Mouse (Mus musculus) neural tube, embryonic 10.5 days (tissue): ENCODE results near the gene Psmc2.

Experiments used
- DNase-seq: peaks from one replicate; pipeline ENCODE4 v3.0.0-alpha.2; 2017; ENCODE audit warnings: low spot score; ENCODE audit errors: extremely low spot score

Gene Psmc2

DNA sequence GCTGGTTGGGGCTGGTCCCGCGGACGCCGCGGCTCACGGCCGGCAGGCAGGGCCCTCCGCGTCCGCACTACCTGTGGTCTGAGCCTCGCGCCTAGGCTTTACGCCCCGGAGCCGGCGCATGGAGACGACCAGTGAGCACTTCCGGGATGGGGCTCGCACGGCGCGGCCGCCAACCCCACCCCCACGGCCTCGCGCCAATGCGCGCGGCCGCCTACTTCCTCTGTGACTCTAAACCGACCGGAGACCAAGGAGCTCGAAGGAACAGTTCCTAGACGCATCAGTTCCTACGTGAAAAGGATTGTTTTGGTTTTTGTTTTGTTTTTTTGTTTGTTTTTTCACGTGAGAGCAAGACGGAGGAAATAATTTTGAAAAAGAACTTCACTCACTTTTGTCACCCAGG, at the start of gene Psmc2, which contains the start of gene Dnajc2:
Gene Psmc2 (plus strand): TSS at position 231 of the 400 bp plus-strand sequence.
Gene Dnajc2 (minus strand): TSS at position 199 of the 400 bp plus-strand sequence.
- DNase-seq = peak; percentile 91

DNA sequence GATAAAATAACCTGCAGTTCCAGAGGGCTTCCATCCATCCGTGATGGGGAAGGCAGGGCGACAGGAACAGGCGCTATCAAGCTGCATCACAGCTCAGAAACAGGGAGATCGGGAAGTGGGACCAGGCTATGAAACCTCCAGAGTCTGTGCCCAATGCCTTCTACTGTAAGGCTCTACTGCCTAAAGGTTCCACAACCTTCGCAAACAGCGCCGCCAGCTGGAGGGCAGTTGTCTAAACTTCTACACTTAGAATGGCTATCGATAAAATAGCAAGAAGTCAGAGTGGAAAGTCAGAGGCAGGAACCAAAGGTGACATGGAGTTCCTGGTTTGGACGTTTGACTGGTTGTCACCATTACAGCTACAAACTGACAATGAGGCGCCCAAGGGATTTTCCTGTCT, 49.5 kb upstream of the Psmc2 start:
- DNase-seq = peak; percentile 48

DNA sequence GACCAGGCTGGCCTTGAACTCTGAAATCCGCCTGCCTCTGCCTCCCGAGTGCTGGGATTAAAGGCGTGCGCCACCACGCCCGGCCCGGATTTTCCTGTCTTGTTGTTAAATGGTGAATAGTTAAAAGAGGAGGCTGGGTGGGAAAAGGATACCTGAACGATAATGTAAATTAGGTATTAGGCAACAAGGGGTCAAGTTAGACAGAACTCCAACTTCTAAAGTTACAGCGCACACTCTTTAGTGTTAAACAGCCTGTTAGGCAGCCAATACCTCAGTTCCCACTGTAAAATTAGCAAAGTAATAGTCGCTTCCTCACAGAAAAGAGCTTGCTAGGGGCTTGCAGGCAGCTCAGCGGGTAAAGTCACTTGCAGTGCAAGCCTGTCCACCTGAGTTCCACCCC, 49.0 kb upstream of the Psmc2 start:
- DNase-seq = no peak

DNA sequence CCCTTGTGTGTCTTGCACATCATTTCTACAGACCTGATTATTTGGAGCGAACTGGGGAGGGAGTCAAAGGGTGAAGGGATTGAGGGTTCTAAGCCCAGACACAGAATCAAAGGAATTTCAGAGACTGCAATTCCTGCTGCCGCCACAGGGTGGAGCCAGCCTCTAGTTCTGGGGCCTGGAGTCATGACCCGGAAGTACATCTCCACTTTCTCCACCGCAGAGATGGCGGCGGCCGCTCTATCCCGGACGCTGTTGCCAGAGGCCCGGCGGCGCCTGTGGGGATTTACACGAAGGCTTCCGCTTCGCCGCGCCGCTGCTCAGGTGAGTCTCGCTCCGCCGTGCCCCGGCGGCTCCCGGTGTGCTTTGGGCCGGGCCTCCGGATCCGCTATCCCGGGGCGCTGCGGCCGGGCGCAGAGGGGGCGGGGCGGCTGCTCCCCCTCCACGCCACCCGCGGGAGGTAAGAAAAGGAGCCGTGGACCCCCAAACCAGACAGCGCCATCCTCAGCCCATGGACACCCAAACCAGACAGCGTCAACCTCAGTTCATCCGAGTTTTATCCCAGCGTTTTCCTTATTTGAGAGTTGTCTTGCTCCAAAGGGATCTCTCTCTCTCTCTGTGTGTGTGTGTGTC, 48.0 kb upstream of the Psmc2 start, which contains the start of gene Pmpcb:
Gene Pmpcb (plus strand): TSS at position 186 of the 630 bp plus-strand sequence.
- peak; percentile 91 for DNase-seq

DNA sequence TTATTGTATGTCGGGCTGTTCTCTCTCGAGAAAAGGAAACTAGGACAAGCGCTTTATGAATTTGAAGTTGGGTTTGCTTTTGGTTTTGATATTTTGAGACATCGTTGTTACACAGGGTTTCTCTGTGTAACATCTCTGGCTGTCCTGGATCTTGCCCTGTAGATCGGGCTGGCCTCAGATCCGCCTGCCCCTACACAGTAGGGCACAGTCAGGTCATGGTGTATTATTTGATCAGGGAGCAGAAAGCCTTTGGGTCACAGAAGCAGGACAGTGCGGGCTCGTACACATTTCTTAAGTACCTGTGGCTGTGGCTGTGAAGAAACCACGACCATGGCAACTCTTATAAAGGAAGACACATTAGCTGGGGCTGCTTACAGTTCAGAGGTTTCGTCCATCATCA, 47.5 kb upstream of the Psmc2 start:
- no peak for DNase-seq

DNA sequence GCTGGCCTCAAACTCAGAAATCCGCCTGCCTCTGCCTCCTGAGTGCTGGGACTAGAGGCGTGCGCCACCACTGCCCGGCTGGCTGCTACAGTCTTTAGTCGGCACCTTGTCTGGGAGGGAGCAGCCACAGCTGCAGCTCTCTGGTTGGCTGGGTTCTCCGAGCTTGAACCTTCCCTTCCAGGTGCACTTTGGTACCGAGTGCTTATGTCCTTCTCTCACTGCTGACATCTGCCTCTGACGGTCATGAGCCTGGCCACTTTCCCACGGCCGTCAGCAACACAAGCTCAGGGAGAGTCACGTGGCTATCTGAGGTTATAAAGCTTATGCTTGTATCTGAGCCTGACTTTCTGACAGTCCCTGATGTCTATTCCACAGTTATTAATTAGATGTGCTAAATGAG, 46.0 kb upstream of the Psmc2 start:
- DNase-seq = no peak

DNA sequence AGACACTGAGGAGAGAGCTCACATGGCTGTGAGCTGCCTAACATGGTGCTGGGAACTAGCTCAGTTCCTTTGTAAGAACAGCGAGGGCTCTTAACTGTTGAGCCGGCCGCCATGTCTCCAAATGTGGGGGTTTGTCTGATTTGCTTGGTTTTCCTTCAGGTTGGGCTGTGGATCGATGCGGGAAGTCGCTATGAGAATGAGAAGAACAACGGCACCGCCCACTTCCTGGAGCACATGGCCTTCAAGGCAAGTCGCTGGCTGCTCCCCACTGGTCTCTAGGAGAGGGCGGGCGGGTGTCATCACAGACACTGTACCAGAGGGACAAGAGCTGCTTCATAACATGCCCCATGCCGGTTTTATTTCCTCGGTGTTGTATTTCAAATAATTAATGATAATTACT, 45.2 kb upstream of the Psmc2 start:
- no peak for DNase-seq

DNA sequence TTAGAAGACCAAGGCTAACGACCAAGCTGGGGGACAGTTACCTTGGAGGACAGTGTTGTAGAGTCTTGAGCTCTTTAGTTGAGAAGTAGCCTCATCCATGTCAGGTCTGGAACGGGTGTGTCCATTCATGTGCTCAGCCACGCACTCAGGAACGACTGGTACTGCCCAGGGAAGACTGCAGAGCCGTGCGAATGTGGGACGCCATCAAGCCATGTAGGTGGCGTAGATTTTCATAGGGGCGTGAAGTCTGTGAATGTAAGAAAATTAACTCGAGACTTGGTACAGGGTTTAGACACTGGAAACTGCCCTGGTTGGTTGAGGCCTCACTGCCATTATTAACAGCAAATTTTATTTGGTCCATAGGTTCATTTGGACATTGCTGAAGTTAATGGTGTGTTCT, 41.5 kb upstream of the Psmc2 start:
- no peak for DNase-seq

DNA sequence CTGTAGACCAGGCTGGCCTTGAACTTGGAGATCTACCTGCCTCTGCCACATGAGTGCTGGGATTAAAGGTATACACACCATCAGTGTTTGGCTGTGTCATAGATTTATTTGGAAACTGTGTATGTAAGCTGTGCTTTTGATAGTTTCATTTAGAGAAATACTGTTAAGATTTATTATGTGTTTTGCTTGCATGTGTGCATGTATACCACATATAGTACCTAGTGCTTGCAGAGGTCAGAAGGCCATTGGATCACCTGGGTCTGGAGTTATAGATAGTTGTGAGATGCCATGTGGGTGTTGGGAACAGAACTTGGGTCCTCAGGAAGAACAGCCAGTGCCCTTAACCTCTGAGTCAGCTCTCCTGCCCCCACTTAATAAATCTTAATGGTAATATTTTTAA, 40.4 kb upstream of the Psmc2 start:
- DNase-seq = no peak

DNA sequence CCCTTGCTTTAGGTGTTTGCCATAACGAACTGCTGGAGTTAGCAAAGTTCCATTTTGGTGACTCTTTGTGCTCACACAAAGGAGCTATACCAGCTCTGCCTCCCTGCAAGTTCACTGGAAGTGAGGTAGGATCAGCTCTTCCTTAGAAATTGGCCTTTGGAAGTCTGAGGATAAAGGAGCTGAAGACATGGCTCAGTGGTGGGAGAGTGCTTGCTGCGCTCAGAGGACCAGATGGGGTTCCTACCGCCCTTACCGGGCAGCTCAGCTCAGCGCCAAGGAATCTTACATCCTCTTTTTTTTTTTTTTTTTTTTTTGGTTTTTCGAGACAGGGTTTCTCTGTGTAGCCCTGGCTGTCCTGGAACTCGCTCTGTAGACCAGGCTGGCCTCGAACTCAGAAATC, 39.1 kb upstream of the Psmc2 start:
- DNase-seq = no peak

DNA sequence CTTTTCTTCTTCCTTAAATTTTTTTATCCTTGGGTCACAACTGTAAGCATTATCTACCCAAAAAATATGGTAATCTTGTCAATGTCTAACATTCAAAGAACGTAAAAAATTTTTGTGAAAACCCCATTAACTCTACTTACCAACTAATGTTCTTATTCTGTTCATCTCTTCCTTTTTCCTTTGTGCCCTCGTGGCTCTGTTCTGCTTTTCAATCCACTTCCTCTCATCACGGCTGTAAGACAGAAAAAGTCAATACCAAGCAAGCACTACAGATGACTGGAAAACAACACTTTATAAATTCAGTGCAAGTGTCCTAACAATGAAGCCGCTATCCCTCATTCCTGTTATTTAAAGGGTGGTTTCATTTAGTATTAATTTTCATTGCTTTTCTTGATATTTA, 16.6 kb upstream of the Psmc2 start:
- DNase-seq = no peak

DNA sequence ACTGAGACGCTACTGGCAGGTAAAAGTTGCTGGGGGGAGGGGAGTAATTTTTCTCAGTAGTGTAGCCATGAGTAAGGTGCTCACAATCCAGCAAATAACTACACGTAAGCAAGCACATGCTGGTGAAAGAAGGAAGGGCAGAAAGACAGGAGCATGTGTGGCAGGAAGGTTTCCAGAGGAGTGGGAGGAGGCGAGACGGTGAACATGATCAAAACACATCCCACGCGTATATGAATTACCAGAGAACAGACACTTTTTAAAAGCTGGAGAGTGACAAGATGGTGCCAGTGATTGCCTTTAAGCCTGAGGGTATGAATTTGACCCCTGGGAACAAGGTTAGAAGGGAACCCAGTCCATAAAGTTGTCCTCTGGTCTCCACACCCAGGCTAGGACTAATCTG, 15.2 kb upstream of the Psmc2 start:
- DNase-seq = no peak

DNA sequence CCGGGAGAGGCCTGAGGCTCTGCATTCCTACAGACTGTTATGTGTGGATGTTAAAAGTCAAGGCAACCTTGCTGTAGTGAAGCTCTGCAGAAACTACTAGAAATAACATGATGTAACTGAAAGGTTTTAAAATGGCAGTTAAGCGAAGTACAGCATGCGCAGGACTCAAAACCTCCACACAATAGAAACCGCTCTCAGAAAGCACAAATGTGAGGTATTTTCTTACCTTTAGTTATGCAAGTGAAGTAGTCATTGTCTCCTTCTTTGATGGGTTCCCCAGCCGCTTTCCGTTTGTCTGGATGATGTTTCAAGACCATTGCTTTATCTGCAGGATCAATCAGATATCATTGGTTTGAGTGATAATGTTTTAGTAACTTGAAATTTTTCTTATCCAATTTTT, 8.6 kb upstream of the Psmc2 start:
- no peak for DNase-seq

DNA sequence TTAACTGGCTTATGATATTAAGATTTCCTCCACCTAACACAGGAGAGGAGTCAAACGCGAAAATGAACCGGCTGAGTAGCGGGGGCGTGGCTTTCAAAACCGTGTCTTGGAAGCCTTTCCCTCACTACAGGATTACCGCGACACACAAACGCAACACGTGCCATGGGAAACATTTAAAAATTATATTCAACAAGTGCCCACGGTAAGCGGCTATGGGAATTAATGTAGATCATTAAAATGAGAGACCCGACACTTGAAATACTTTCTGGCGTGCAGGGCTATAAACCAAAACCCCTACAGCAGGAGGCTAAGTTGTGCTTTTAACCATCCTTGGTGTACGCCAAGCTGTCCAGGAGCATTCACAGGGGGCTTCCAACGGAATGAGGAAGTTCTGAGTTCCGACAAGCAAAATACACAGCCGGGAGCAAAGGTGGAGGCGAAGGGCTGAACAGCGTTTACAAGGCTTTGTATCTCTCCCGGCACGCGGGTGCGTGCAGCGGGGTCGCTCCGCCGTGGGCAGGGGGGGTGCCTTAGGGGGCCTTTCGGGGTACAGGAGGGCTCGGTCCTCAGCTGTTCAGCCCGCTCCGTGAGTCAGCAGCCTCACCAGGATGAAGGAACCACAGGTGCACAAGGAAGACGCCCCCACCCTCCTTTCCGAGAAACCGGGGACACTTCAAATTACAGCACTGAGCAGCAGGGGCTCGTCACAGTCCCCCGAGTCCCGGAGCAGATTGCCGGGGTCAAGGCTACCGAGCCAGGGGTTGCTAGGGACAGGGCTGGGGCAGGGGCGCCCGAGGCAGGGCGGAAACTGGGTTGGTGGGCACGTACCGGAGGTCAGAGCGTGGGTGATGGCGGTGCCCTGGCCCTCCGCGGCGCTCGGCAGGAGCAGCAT, 676 bp upstream of the Psmc2 start:
- DNase-seq = no peak

DNA sequence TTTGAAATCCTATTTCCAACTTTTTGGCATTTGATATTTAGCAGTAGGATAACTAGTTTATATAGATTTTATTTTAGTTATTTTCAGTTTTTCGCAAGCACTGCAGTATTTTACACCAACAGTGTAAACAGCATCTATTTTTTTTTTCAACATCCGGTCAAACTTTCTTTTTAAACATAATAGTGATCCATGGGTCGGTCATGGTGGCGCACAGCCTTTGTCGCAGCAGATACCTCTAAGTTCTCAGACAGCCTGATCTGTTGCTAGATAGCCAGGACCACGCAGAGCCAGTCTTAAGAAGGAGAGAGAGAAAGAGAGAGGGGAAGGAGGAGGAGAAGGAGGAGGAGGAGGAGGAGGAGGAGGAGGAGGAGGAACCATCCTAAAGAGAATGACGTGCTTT, 693 bp downstream of the Psmc2 start:
- no peak for DNase-seq

DNA sequence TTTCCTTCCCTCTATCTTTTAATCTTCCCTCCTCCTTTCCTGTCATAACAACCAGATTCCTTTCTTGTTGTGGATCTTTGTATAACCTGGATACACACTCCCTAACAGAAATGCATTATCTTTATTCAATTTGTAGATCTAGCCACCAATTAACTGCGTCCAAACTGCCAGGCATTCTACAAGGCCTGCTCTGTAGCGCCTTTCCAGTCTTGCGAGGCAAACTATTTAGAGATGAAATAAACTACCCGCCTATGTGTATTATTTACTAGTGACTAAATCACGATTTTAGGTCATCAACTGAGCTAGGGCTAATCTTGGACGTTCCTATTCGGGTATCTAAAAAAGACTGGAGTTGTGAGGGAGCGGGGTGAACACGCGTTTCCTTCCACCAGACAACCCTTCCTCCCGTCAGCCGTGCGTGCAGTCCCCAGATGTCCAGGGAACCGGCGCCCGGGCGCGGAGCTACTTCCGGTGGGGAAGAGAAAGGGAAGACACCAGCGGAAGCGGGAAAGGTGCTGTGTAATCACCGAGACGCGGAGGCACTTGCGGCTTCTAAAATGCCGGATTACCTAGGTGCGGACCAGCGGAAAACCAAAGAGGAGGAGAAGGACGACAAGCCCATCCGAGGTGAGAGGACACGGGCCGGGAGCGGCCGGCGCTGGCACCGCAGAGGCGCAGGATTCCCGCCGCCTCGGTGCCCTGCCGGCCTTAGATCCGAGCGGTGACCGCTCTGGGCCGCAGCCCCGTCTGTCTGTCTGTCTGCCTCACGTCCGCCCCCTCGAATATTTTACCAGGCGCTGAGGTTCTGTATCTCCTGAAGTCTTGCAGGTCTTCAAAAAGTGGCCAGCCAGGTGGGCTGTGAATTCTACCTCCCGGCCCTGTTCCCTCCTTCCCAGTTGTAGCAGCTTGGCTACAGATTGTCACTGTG, 1.4 kb downstream of the Psmc2 start:
- DNase-seq = peak; percentile 99

DNA sequence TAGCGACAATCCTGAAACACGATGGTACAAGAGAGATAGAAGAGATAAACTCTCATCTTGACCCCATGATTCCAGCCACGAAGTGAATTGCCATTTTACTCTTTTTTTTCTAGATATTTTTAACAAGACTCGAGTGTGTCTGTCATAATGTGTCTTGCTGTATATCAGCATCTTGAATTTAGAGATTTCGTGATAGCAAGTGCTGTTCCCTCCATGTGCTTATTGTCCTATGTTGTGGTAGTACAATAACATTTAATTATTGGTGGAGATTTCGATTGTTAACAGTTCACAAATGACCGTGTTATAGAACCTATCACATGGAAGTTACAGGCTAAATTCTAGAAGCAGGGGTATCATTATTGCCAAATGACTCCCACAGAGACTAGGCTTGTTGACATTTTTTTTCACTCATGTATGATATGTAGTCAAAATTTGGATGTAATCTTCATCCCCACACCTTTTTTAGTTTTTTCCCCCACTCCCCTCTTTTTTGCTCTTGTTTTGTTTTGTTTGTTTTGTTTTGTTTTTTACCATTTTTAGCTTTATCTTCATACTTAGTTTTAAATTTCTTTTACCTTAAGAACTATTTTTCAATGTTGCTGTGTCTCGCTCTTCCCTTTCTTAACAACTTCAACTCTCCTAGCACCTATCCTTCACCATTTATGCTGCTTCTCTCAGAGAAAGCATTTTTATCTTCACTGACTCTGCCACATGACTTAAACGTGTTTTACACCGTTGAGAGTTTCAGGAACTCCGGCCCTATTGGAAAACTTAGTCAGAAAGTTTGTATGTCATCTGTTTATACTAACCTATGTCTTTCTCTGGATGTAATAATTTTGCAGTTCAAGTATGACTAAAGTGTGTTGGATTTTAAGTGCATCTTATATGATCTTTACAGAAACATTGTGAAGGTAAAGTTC, 2.4 kb downstream of the Psmc2 start:
- no peak for DNase-seq

DNA sequence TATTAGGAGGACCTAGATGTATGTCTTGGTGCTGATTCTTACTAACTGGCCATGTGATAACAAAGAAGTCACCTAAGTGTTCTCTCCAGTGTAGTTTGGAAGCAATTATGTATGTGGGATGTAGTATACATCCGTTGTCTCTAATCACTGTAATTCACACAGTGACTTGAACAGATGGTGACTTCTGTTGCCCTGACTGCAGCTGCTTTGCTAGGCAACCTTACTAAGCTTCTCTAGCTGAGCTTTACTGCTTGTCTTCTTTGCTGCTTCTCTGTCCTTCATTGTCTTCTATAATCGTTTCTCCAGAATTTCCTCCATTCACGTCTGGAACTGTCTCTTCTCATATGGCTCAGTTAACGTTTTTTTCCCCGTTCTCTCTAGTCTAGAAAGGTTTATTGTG, 4.0 kb downstream of the Psmc2 start:
- DNase-seq = no peak

DNA sequence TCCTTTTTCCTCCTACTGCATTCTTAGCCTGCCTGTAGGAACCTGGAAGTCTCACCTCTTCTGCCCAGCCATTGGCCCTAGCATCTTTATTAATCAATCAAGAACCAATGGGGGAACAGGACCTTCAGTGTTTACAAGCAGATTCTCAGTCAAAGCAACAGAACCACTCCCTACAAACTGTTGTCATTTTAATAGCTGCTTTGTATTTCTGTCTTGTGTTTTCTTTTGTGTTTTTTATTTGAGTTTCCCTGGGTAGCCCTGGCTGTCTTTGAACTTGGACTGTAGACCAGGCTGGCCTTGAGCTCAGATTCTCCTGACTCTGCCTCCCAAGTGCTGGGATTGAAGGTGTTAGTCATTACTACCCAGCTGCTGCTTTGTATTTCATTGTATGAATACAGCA, 7.1 kb downstream of the Psmc2 start:
- no peak for DNase-seq

DNA sequence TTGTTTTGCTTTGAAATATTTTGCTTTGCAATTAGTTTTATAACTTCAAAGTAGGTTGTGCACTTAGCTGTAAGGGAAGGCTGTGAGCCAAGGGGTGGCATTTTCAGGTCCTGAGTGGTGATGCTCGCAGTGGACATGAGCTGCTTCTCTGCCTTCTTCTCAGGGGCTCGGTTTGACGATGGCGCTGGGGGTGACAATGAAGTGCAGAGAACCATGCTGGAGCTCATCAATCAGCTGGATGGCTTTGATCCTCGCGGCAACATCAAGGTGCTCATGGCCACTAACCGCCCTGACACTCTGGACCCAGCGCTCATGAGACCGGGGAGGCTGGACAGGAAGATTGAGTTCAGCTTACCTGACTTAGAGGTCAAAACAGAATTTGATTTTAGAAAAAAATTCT, 17.8 kb downstream of the Psmc2 start:
- no peak for DNase-seq
